Mouse (Mus musculus) retina, embryonic 14.5 days (tissue): ENCODE measurements around the gene Rere.

Experiments
- DNase-seq: peaks from one replicate; pipeline ENCODE4 v3.0.0-alpha.2; 2015; ENCODE audit warnings: low spot score

Gene Rere

DNA sequence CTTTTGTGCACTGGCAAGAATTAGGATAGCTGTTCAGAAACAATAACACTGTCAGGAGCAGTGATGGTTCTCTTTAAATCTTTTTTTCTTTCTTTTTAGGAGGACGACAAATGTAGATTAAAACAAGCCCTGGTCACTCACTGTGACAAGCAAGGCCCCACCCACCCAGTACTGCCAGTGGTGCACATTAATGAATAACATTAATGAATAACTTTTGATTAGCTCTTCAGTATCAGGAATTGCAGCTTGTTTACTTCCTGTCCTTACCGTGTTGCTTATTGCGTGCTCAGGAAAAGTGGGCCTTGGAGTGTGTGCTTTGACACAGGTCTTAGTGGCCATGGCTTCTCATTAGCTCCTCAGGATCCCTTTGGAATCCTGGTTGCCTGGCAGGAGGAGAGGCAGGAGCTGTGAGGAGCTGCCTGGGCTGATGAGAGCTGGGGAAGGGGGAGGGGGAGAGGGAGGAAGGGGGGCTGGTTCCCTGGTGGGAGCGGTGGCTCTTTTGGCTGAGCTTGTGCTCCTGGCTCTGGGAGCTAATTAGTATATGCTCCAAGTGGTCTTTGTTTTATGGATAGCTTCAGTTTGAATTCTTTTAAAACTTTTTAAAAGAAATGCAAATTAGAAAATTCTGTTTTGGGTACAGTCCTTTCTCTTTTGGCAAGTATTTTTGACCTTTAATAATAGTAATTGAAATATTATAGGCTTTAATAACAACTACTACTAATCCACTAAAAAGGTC lies 65.4 kb downstream of the Rere start:
- peak; percentile 82 for DNase-seq

DNA sequence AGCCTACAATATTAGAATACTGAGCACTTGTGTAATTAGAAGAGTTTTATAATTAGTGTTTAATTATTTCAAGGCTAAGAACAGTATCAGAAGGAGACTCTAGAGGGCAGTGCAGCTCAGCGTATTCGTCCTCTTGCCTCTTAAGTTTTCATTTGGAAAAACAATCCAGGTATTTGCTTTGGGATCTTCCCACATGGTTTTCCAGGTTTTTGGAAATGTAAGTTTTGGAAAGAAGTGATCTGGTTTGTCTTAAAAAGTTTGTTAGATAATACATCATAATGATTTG lies 65.9 kb downstream of the Rere start:
- peak; percentile 79 for DNase-seq

GRCm38 (mm10) chr4:150349680-150350101 lies 68.2 kb downstream of the Rere start:
- no peak for DNase-seq

GRCm38 (mm10) chr4:150351419-150352075 lies 70.1 kb downstream of the Rere start:
- DNase-seq, result no peak

DNA sequence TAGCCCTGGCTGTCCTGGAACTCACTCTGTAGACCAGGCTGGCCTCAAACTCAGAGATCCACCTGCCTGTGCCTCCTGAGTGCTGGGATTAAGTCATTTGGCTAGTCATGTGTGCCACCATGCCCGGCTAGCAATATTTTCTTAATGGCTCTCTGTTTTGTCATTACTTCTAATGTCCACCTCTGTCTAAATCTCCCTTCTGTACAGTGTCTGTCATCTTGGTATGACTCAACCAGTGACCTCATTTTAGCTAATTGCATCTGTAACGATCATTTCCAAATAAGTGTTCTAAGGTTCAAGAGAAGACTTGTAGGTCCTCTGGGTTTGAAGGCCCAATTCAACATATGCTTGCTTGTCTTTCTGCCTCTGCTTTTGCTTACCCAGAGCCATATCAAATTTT lies 71.3 kb downstream of the Rere start:
- DNase-seq, result no peak

GRCm38 (mm10) chr4:150353376-150353900 lies 72.0 kb downstream of the Rere start:
- no peak for DNase-seq

GRCm38 (mm10) chr4:150355801-150356200 lies 74.4 kb downstream of the Rere start:
- no peak for DNase-seq

DNA sequence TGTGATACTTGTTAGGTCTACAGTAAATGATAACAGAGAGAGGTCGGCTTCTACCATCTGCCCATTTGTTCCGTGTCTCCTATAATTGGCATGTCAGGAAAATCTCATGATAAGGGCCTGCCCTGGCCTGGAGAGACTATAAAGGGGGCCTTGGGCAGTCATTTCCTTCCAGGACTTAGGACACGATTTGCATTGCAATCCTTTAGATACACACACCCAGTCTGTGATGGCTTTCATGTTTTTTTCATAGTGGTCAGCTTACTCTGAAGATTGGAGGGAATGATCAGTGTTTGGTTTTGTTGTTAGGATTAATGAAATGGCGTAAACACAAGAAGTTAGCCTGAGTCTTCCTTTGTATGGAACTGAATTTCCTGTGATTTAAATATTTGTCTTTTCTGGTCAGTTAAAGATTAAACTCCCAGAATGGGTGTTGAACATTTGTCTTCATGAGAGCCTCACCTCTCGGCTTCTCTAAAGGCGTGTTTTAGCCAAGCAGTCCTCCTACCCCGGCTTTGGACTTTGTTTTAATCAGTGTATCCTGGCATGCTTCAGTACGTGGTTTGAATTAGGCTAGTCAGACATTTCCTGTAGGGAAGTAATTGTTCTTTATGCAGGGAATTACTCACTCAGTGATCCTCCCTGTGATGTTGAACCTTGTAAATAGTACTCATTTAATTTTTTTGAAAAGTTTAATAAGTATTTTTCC lies 80.7 kb downstream of the Rere start:
- DNase-seq, result no peak

DNA sequence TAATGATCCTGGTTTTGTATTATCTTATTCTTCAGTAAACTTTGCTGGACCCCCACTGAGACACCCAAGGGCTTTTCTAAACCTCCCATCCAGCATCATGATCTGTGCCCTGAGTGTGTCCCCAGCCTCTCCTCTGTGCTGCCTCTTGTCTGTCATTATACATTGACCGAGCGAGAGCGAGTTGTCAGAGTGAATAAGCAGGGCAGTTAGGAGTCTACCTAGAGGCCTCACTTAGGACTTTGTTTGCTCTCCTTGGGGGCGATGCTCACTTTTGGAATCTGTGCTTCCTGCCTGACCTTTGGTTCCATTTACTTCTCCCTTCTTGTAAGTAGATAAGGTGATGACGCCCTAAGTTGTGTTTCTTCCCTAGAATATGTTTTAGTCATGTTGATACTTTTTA lies 81.4 kb downstream of the Rere start:
- no peak for DNase-seq

GRCm38 (mm10) chr4:150364786-150365185 lies 83.3 kb downstream of the Rere start:
- no peak for DNase-seq

DNA sequence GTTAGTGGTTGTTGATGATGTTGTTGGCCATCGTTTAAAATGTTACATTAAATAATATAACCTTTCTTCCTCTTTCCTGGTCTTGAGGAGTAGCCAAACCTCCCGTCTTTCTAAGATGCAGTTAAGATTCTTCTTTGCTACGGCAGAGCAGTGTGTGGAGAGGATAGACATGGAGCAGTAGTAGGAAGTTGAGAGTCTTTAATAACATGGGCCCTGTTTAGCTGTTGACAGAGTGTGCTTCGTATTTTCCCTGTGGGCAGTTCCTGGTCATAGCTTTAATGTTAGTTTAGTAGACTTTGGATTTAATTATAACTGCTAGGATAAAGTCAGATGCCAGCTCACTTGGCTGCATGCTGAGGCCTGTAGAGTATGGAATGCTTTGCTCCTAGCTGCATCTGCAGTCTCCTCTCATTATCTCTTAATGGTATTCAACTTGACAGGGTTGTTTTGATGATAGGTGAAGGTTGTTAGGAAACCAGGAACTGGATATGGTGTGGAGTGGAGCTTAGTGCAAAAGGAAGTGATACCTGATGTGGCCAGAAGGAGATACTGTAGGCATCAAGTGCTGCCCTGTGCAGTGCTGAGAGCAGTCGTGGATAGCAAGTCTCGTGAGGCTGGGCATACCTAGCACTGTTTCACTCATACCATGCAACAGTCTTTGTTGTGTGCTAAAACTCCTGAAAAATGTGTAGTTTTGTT lies 85.2 kb downstream of the Rere start:
- no peak for DNase-seq

DNA sequence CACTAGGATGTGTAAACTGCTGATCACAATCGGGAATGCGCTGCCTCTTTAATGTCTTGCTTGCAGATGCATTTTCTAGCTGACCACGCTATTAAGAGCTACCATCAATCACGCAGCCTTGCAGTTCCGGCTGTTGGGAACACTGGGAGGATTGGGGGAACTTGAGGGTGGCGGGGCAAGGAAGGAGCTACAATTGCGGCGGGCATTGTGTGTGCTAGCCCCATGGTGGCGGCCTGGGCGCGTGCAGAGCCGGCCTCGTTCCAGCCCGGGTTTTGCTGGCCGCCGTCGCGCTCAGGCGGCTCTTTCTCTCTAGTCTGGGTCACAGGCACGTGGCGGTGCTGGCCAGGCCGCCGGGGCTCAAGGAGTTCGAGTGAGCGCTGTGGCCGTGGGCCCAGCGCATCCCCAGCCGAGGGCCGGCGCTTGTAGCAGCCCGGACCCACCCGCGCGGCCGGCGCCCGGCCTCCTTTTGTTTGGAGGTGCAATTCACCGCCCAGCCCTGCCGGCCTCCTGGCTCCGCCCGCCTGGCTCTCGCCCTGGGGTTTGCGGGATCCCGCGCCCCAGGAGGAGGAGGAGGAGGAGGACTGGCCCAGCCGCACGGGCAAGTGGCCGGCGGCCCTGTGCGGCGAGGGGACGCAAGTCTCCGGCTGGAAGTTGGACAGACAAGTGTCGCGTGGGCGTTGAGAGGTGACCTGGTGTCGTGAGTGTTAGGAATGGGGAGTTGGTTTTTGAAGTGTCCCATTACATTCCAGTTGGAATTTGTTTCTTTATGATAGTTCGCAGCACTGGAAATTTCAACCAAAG lies 90.3 kb downstream of the Rere start:
- peak; percentile 86 for DNase-seq

DNA sequence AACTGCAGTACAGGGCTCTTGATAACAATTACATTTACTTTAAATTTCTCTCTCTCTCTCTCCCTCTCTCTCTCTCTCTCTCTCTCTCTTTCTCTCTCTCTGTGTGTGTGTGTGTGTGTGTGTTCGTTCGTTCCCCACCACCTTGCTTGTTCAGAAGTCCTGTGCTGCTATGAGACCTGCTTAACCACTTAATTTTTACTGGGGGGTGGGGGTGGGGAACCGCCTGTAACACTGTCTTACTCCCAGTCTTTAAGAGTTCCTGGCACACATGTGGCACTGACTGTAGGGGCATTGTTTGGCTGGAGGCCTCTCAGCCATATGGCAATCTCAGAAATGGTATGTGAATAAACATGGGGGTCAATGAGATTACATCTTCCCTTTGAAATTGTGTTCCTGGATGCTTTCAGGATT lies 91.2 kb downstream of the Rere start:
- no peak for DNase-seq

DNA sequence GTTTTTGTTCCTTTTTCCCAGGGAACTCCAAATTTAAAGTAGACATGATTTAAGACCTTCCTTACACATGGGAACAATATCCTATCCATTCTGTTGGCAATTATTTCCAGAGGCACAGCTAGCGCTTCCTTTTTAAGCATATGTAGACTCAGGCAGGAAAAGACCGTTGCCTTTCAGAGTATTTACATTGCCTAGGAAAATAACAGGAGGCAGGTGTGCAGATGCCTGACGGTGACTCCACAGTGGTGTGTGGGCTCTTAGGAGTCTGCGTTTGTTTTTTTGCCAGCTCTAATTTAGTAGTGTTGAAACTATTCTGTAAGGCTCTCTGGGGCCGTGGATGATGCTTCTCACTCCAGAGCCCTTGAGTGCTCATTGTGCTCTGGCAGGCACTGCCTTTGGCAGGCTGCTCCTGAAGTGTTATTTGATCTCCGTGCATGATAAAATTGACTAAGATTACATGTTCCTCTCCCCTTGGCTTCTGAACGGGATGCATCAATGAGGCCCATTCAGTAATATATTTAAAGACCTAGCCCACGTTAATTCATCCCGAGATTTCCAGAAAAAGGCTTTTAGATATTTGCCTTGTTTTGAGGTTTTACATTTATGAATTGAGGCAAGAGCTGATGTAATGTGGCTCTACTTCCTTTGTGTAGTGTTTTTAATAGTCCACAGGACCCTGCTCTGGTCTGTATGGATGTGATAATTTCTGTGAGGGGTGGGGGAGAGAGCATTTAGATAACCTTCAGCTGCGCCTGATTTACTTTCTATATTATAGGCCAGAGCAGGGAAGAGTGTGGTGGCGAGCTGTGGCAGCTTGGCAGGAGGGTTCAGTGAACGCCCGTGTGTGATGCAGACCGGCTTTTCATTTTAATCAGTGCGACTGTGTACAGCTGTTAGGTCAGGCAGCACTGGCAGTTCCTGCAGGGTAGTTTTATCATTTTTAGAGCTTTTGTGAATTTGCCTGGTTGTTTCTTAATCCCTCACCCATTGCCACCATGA lies 92.0 kb downstream of the Rere start:
- peak; percentile 54 for DNase-seq

GRCm38 (mm10) chr4:150374651-150375447 lies 93.4 kb downstream of the Rere start:
- DNase-seq, result no peak

DNA sequence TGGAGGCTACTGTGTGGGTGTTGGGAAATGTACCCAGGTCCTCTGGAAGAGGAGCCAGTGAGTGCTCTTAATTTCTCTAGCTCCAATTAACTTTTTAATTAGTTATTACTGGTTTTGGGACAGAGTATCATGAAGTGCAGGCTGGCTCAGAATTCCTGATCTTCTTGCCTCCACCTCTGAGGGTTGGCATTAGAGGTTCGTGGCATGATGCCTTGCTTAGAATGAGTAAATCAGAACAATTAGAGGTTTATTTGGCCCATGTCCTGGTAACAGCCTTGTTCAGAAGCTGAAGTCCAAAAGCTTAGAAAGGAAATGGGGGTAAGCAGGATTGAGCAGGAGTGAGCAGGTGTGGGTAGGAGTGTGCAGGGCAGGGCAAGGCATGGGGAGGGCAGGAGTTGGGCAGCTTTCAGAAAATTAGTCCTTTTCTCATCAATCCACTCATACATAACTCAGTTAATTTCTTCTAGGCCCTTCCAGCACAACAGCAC lies 94.0 kb downstream of the Rere start:
- no peak for DNase-seq

GRCm38 (mm10) chr4:150379313-150379712 lies 97.9 kb downstream of the Rere start:
- DNase-seq, result no peak

DNA sequence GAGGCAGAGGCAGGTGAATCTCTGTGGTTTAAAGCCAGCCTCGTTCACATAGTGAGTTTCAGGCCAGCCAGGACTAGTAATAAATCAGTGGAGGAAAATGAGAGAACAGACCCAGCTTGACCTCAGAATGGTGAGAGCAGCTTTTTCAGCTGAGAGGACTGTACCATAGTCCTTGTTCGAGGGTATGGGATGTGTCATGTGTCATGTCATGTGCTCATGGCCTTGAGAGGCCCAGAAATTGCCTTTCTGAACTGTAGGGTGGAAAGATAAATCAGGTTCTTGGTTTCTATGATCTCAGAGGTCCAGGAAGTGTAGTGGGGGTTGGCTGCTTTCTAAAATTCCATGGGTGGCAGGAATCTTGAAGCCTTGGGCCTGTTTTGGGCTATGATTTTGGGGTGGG lies 98.3 kb downstream of the Rere start:
- DNase-seq, result no peak

DNA sequence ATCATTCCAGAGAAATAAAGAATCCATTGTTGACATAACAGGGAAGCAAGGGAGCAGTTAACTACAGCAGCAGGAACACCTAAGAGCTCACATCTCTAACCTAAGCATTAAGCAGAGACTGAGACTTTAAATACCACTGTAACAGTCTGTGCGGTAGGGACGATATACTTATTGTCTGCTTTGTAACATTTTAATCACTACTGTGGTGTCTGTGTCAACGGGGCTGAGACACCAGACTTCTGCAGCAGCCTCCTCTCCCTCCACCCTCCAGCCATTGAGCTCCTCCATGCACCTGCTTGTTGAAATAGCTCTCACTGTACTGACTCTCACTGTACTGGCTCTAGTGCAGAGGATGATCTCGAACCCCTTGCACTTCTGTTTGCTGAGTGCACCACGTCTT lies 98.8 kb downstream of the Rere start:
- DNase-seq, result no peak
